Mouse (Mus musculus) midbrain, embryonic 14.5 days (tissue): ENCODE measurements around the gene Pde2a. TPM values are rescaled to one million over a fixed set of nuclear protein-coding genes. Genes with fewer than 3 reads are reported as not detected.

ENCODE experiments used
- ATAC-seq: fragments of 200-750 bp; cut with Nextera tagmentation; 2 replicates; pipeline ENCODE4 v1.8.0; 2017; ENCODE audit warnings: moderate number of reproducible peaks, moderate library complexity; ENCODE audit not compliant: low FRiP score, low TSS enrichment
- DNase-seq: peaks from one replicate; pipeline ENCODE4 v3.0.0-alpha.2; 2015
- H3K27ac ChIP-seq: fragments of 300-500 bp; sonication (generic); replicated peaks from 2 replicates; pipeline ENCODE4 v1.5.1; 2014; ENCODE audit warnings: mild to moderate bottlenecking, low read depth, low read length, moderate library complexity
- H3K27me3 ChIP-seq: fragments of 300-500 bp; sonication (generic); 2 replicates; pipeline ENCODE4 v1.6.1; 2014; ENCODE audit warnings: low read length, control low read depth, mixed read lengths; ENCODE audit not compliant: control insufficient read depth, insufficient read depth
- H3K36me3 ChIP-seq: fragments of 300-500 bp; sonication (generic); 2 replicates; pipeline ENCODE4 v1.6.1; 2014; ENCODE audit warnings: low read length, control low read depth; ENCODE audit not compliant: control insufficient read depth, insufficient read depth
- H3K4me1 ChIP-seq: fragments of 300-500 bp; sonication (generic); 2 replicates; pipeline ENCODE4 v1.6.1; 2014; ENCODE audit warnings: mild to moderate bottlenecking, antibody characterized with exemption, low read length, control low read depth; ENCODE audit not compliant: control insufficient read depth, insufficient read depth
- H3K4me2 ChIP-seq: fragments of 300-500 bp; sonication (generic); 2 replicates; pipeline ENCODE4 v1.6.1; 2014; ENCODE audit warnings: mild to moderate bottlenecking, low read length, moderate library complexity
- H3K4me3 ChIP-seq: fragments of 300-500 bp; sonication (generic); replicated peaks from 2 replicates; pipeline ENCODE4 v1.5.1; 2014; ENCODE audit warnings: low read depth, low read length
- H3K9ac ChIP-seq: fragments of 300-500 bp; sonication (generic); replicated peaks from 2 replicates; pipeline ENCODE4 v1.6.1; 2014; ENCODE audit warnings: mild to moderate bottlenecking, low read length, moderate library complexity
- H3K9me3 ChIP-seq: fragments of 300-500 bp; sonication (generic); 2 replicates; pipeline ENCODE4 v1.6.1; 2016; ENCODE audit warnings: low read length, control low read depth, mixed read lengths; ENCODE audit not compliant: control insufficient read depth
- WGBS: fragments of 180-500 bp; shearing (Covaris S2); extraction: QIAGEN DNeasy Blood & Tissue Kit; methylation state at CpG from one replicate; pipeline ENCODE4 v1.1.7; 2014; 5-methylcytosine and 5-hydroxymethylcytosine counted together
- polyA plus RNA-seq: library from polyadenylated mRNA; unstranded; fragments of >200 nt; fragmentation: Nextera tagmentation; extraction: Ambion mirVana; gene quantifications from 2 replicates; pipeline ENCODE4 v1.2.1, GENCODE M21; 2014

Pde2a gene
- polyA plus RNA-seq, 1 experiment from 2014 or later: 23.0 TPM

- no peak overlapping the region for H3K27ac ChIP-seq
- H3K36me3 ChIP-seq: no peaks in the 10 kb centered on the region
- H3K4me1 ChIP-seq: no peaks in the 10 kb centered on the region
- DNase-seq (peak; percentile 13), ATAC-seq (no peak)
- no peak overlapping the region for H3K4me2 ChIP-seq
- no peak overlapping the region for H3K9ac ChIP-seq
- no peak overlapping the region for H3K4me3 ChIP-seq
- 47% methylated on average over 8 of the region's 8 CpGs for WGBS
- H3K9me3 ChIP-seq: no peaks in the 10 kb centered on the region
- H3K27me3 ChIP-seq: no peaks in the 10 kb centered on the region
Observed at GRCm38 (mm10) chr7:101393694-101394504, 27.6 kb upstream of the Pde2a start.

GRCm38 (mm10) chr7:101394569-101394968 is 26.9 kb upstream of the Pde2a start:
- Histone ChIP-seq H3K36me3 (no peaks in the 10 kb centered on the region), H3K9ac (no peak overlapping the region), H3K4me1 (no peaks in the 10 kb centered on the region), H3K27ac (no peak overlapping the region), H3K4me2 (no peak overlapping the region), H3K4me3 (no peak overlapping the region), H3K27me3 (no peaks in the 10 kb centered on the region), H3K9me3 (no peaks in the 10 kb centered on the region)
- no peak for DNase-seq
- ATAC-seq: no peak
- 68% methylated on average over 3 of the region's 3 CpGs for WGBS

DNA sequence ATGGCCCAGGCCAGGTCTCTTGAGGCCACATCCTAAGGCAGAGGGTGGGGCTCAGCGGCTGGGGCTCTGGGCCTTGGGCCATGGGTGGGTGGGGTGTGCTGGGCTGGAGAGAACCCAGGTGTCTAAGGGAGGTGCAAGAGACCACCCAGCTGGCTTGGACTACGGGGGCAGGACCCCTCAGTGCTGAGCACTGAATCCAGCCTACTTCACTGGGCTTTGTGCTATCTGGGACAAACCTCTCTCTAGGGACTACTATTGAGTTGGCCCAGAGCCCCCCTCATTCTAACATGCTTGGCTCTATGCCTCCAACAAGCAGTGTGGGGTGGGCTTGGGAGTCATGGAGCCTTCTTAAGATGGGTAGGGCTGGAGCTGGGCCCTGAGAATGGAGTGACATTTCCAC is 26.0 kb upstream of the Pde2a start:
- ATAC-seq (0 out of 2 replicates have a peak, but pooled peaks have one; percentile 22), DNase-seq (no peak)
- H3K4me2 ChIP-seq: no peak overlapping the region
- no peaks in the 10 kb centered on the region for H3K27me3 ChIP-seq
- H3K4me1 ChIP-seq: no peaks in the 10 kb centered on the region
- H3K36me3 ChIP-seq: no peaks in the 10 kb centered on the region
- H3K9ac ChIP-seq: no peak overlapping the region
- WGBS: 90% methylated on average over 2 of the region's 2 CpGs
- H3K27ac ChIP-seq: no peak overlapping the region
- no peaks in the 10 kb centered on the region for H3K9me3 ChIP-seq
- no peak overlapping the region for H3K4me3 ChIP-seq

DNA sequence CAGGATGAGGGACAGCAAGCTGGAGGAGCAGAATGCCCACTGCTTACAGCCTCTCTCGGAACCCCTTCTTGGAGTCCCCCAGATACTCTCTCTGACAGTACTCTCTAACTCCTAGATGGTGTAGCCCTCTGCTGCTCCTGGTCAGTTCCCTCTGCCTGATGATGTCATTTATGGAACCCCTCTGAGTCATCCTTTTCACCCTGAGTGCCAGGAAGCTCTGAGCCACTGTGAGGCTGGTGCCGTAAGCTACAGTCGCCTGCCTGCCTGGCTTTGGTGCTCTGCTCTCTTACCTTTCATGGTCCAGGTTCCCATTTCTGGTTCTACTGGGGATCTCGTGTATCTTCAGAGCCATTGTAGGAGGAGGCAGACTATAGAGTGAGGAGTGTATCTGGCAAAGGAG is 24.3 kb upstream of the Pde2a start:
- no peak for ATAC-seq
- WGBS: 88% methylated on average over 4 of the region's 4 CpGs

DNA sequence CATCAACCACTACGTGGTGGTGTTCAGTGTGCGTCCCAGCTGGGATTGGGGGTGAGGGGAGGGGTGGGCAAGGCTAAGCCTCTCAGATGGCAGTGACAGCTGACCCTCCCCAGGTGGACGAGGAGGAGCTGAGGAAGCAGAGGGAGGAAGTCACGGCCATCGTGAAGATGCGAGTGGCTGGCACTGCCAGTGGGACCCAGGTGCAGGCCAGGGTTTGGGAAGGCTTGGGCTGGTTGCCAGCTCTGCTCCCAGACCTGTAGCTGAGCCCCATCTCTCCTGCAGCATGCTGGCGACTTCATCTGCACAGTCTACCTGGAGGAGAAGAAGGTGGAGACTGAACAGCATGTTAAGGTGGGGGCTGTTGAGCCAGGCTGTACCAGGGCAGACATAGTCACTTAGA is 20.0 kb upstream of the Pde2a start:
- Histone ChIP-seq H3K4me2 (no peak overlapping the region), H3K4me3 (no peak overlapping the region), H3K27me3 (no peaks in the 10 kb centered on the region), H3K9ac (no peak overlapping the region), H3K36me3 (no peaks in the 10 kb centered on the region), H3K9me3 (no peaks in the 10 kb centered on the region), H3K4me1 (no peaks in the 10 kb centered on the region), H3K27ac (no peak overlapping the region)
- 86% methylated on average over 7 of the region's 7 CpGs for WGBS
- DNase-seq: no peak
- no peak for ATAC-seq

More for the DNA sequence above, 24.3 kb upstream of the Pde2a start:
- H3K9ac ChIP-seq: no peak overlapping the region
- no peaks in the 10 kb centered on the region for H3K27me3 ChIP-seq
- no peak overlapping the region for H3K27ac ChIP-seq
- no peak for DNase-seq
- H3K9me3 ChIP-seq: no peaks in the 10 kb centered on the region
- no peaks in the 10 kb centered on the region for H3K4me1 ChIP-seq
- no peaks in the 10 kb centered on the region for H3K36me3 ChIP-seq
- H3K4me3 ChIP-seq: no peak overlapping the region
- no peak overlapping the region for H3K4me2 ChIP-seq

GRCm38 (mm10) chr7:101403831-101404230 is 17.7 kb upstream of the Pde2a start:
- Histone ChIP-seq H3K27me3 (no peaks in the 10 kb centered on the region), H3K9me3 (no peaks in the 10 kb centered on the region), H3K4me2 (no peak overlapping the region), H3K9ac (no peak overlapping the region), H3K36me3 (no peaks in the 10 kb centered on the region), H3K27ac (no peak overlapping the region), H3K4me3 (no peak overlapping the region), H3K4me1 (no peaks in the 10 kb centered on the region)
- no peak for ATAC-seq
- no peak for DNase-seq
- WGBS: 95% methylated on average over 5 of the region's 5 CpGs

DNA sequence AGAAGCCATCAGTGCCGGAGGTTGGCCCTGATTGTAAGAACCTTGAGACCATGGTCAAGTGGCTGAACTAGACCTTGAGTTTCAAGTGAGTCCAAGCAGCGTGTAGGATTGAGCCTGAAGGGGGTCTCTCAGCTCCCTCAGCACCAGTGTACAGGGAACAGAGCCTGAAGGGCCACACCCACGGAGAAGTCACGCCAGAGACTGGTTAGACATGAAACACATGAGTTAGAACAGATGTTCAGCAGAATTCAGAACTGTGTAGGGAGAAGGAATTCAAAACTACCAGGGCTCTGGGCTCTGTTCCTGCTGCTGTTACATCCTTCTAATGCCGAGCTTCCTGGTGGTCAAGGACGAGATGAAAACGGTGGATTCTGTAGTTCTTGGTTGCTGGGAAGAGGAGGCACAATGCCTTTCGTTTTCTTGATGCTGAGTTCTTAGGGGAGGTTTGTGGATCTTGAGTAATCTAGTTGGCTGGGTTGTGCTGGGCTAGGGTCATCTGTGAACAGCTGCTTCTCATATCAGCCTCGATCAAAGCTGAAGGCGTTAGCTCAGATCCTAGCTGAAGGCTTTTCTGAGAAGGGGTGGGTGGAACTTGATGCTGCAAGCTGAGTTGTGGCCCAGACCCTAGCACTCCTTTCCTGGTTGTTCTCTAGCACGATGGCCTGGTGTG is 11.1 kb upstream of the Pde2a start, which contains the start of gene Gm45837:
TSS of gene Gm45837 (plus strand) at position 620 of the 670 bp plus-strand sequence.
- Histone ChIP-seq H3K4me2 (no peak within 1 kb of the TSS), H3K4me1 (peaks cover 9% of the 10 kb centered on the region), H3K27ac (no peak within 1 kb of the TSS), H3K36me3 (no peaks in the 10 kb centered on the region), H3K9ac (no peak within 1 kb of the TSS), H3K27me3 (no peaks in the 10 kb centered on the region), H3K9me3 (no peaks in the 10 kb centered on the region), H3K4me3 (no peak within 1 kb of the TSS)
- ATAC-seq: no peak
- no peak for DNase-seq
- WGBS: 83% methylated on average over 11 of the region's 11 CpGs

- Histone ChIP-seq H3K9me3 (no peaks in the 10 kb centered on the region), H3K9ac (no peak overlapping the region), H3K27ac (no peak overlapping the region), H3K4me2 (no peak overlapping the region), H3K4me1 (peaks cover 13% of the 10 kb centered on the region), H3K36me3 (no peaks in the 10 kb centered on the region), H3K4me3 (no peak overlapping the region), H3K27me3 (peaks cover 4% of the 10 kb centered on the region; the same call in 1 of the 2 replicates)
- ATAC-seq (peak; percentile 44), DNase-seq (peak; percentile 90)
Observed at GRCm38 (mm10) chr7:101412796-101413195, 8.7 kb upstream of the Pde2a start.

DNA sequence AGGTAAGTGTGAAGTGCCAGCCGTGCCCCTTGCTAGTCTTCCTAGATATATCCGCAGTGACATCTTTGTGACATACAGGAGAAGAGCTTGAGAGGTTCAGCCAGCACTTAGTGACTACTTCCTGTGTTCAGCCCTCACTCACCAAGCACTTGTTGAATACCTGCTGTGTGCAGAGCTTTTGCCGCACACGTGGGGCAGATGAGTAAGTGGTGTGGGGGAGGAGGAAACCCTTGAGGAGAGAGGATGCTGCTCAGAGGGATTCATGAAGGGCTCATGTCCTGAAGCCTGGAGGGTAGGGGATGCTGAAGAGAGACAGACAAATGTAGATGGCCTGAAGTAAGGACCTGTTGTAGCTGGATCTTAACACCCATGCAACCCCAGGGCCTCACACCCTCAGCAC is 7.3 kb upstream of the Pde2a start:
- no peak overlapping the region for H3K4me2 ChIP-seq
- H3K4me1 ChIP-seq: peaks cover 13% of the 10 kb centered on the region
- DNase-seq: no peak
- no peak for ATAC-seq
- 56% methylated on average over 4 of the region's 4 CpGs for WGBS
- H3K9me3 ChIP-seq: no peaks in the 10 kb centered on the region
- no peaks in the 10 kb centered on the region for H3K36me3 ChIP-seq
- H3K27me3 ChIP-seq: peaks cover 4% of the 10 kb centered on the region; the same call in 1 of the 2 replicates
- H3K4me3 ChIP-seq: no peak overlapping the region
- no peak overlapping the region for H3K27ac ChIP-seq
- no peak overlapping the region for H3K9ac ChIP-seq
